Mouse (Mus musculus) liver, adult 2 months (tissue): ENCODE measurements around the gene Dnaja3. TPM values are rescaled to one million over a fixed set of nuclear protein-coding genes. Genes with fewer than 3 reads are reported as not detected.

Experiments
- DNase-seq: peaks from one replicate; pipeline ENCODE4 v3.0.0-alpha.2; 2011; ENCODE audit warnings: low read depth, low spot score; ENCODE audit errors: extremely low read depth
- H3K27ac ChIP-seq: fragments of 200-500 bp; replicated peaks from 2 replicates; pipeline ENCODE4 v1.5.1; 2012; ENCODE audit warnings: low read depth, mild to moderate bottlenecking, control low read depth, inconsistent platforms, low read length; ENCODE audit not compliant: insufficient read depth
- H3K27me3 ChIP-seq: fragments of 200-500 bp; 2 replicates; pipeline ENCODE4 v1.6.1; 2012; ENCODE audit warnings: mild to moderate bottlenecking, moderate library complexity, low read length, inconsistent platforms; ENCODE audit not compliant: control insufficient read depth, insufficient read depth
- H3K36me3 ChIP-seq: fragments of 200-500 bp; 2 replicates; pipeline ENCODE4 v1.6.1; 2012; ENCODE audit warnings: low read length, inconsistent platforms; ENCODE audit not compliant: control insufficient read depth, insufficient read depth
- H3K4me1 ChIP-seq: fragments of 200-500 bp; 2 replicates; pipeline ENCODE4 v1.6.1; 2011; ENCODE audit warnings: low read length; ENCODE audit not compliant: control insufficient read depth, insufficient read depth
- H3K4me3 ChIP-seq: fragments of 200-500 bp; 2 replicates; pipeline ENCODE4 v1.5.1; 2011; ENCODE audit warnings: low read depth, mild to moderate bottlenecking, control low read depth, low read length, moderate library complexity; ENCODE audit not compliant: insufficient read depth
- H3K79me2 ChIP-seq: fragments of 200-500 bp; 2 replicates; pipeline ENCODE4 v1.6.1; 2012; ENCODE audit warnings: inconsistent platforms, mild to moderate bottlenecking, low read length, moderate library complexity; ENCODE audit not compliant: control insufficient read depth, insufficient read depth
- H3K9ac ChIP-seq: fragments of 200-500 bp; 2 replicates; pipeline ENCODE4 v1.6.1; 2012; ENCODE audit warnings: low read depth, mild to moderate bottlenecking, control low read depth, inconsistent platforms, low read length
- CTCF ChIP-seq: fragments of 200-500 bp; IDR thresholded peaks from 2 replicates; pipeline ENCODE4 v1.5.1; 2011; ENCODE audit warnings: low read depth, low read length, control low read depth
- POLR2A ChIP-seq: fragments of 200-500 bp; IDR thresholded peaks from 2 replicates; pipeline ENCODE4 v1.6.1; 2011; ENCODE audit warnings: low read length, control low read depth; ENCODE audit not compliant: insufficient read depth; ENCODE audit errors: extremely low read depth
- WGBS: fragments of 180-500 bp; shearing (Covaris S2); methylation state at CpG from one replicate; pipeline ENCODE4 v1.1.7; 2018; 5-methylcytosine and 5-hydroxymethylcytosine counted together
- polyA plus RNA-seq: library from polyadenylated mRNA; depleted of rRNA; stranded (reverse); fragments of >200 nt; gene quantifications from 2 replicates; pipeline ENCODE4 v1.2.3, GENCODE M21; 2012
- total RNA-seq: library from RNA; depleted of rRNA; stranded (reverse); fragments of >200 nt; gene quantifications from 2 replicates; pipeline ENCODE4 v1.2.3, GENCODE M21; 2014

The Dnaja3 gene
- total and polyA plus RNA-seq, 2 experiments, result 37.7 to 76.3 TPM

GRCm38 (mm10) chr16:4595527-4595963 is 44.2 kb upstream of the Dnaja3 start:
- Histone ChIP-seq H3K27me3 (0 out of 2 replicates have a peak, but pooled peaks cover 5% of the 10 kb centered on the region), H3K4me3 (peak overlapping the region; percentile 37; the same call in 1 of the 2 replicates), H3K79me2 (no peaks in the 10 kb centered on the region), H3K4me1 (peaks cover 5% of the 10 kb centered on the region), H3K9ac (no peak overlapping the region), H3K36me3 (no peaks in the 10 kb centered on the region), H3K27ac (no peak overlapping the region)
- WGBS, result 82% methylated on average over 5 of the region's 5 CpGs
- DNase-seq, result no peak
- TF ChIP-seq POLR2A (no peak), CTCF (no peak)

DNA sequence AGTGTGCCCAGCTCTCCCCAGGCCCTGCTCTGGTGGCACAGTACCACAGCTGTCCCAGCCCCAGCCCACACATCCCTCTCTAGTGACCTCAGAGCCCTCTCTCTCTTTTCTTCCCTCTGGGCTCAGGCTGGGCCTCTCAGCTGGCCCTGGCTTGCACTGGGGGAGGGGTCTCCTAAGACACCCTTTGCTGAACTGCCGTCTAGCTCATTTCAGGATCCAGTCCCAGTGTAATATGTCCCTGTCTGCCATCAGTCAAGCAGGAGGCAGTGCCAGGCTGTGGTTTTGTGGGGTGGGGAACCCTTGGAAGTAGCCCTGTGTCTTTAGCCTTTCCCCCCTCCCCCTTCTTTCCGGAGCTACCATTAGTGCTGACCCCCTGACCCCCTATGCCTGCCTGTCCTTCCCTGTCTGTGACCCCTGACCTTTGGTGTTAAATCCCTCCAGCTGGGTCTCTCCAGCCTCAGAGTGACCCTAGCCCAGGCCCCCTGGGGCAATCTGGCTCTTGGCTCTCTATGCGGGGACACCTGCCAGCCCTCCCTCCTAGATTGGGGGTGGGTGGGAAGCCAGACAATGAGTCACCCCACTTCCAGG is 43.6 kb upstream of the Dnaja3 start:
- no peak for DNase-seq
- Histone ChIP-seq H3K27ac (no peak overlapping the region), H3K4me1 (peaks cover 5% of the 10 kb centered on the region), H3K36me3 (no peaks in the 10 kb centered on the region), H3K27me3 (0 out of 2 replicates have a peak, but pooled peaks cover 5% of the 10 kb centered on the region), H3K79me2 (no peaks in the 10 kb centered on the region), H3K4me3 (peak overlapping the region; percentile 37; the same call in 1 of the 2 replicates), H3K9ac (no peak overlapping the region)
- WGBS, result 61% methylated on average over 3 of the region's 3 CpGs
- TF ChIP-seq POLR2A (no peak), CTCF (no peak)

DNA sequence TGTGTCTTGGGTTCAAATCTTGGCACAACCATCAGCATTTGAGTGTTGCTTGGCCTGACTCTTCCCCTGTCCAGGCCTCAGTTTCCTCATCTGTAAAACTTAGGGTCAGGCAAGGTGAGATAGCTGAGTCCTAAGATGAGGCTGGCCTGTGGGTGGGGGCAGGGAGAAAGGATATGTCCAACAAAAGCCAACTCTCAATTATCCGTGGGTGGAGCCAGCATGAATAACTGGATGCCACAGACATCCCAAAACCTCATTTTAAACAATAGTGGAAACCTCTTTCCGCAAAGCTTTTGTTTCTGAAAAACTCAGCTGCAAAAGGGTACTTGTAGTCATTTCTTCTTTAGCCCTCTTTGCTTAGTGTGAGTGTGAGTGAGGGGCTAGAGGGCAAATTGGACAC is 43.0 kb upstream of the Dnaja3 start:
- peaks cover 5% of the 10 kb centered on the region for H3K4me1 ChIP-seq
- TF ChIP-seq POLR2A, result no peak
- TF ChIP-seq CTCF, result no peak
- H3K27ac ChIP-seq, result no peak overlapping the region
- 83% methylated on average over 2 of the region's 2 CpGs for WGBS
- DNase-seq, result no peak
- no peaks in the 10 kb centered on the region for H3K36me3 ChIP-seq
- no peak overlapping the region for H3K9ac ChIP-seq
- 0 out of 2 replicates have a peak, but pooled peaks cover 5% of the 10 kb centered on the region for H3K27me3 ChIP-seq
- no peak overlapping the region for H3K4me3 ChIP-seq
- H3K79me2 ChIP-seq, result no peaks in the 10 kb centered on the region

DNA sequence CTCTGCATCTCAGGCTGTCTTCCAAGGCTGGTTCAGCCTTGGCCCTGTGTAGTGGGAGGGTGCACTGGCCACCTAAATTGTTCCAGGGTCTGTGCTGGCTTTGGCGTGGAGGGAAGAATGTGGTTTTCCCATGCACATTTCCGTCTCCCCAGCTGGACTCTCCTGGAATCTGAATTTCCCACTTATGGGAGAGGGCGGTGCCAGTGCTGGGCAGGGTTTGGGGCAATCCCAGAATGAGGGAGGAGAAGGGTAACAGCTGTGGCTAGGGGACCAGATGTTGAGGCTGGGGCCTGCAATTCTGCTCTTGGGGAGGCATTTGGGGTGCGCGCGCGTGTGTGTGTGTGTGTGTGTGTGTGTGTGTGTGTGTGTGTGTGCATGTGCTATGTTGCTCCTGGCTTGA is 42.5 kb upstream of the Dnaja3 start:
- Histone ChIP-seq H3K27ac (no peak overlapping the region), H3K9ac (no peak overlapping the region), H3K4me3 (no peak overlapping the region), H3K4me1 (peaks cover 5% of the 10 kb centered on the region), H3K27me3 (0 out of 2 replicates have a peak, but pooled peaks cover 5% of the 10 kb centered on the region), H3K79me2 (no peaks in the 10 kb centered on the region), H3K36me3 (no peaks in the 10 kb centered on the region)
- TF ChIP-seq CTCF (no peak), POLR2A (no peak)
- 75% methylated on average over 7 of the region's 7 CpGs for WGBS
- no peak for DNase-seq

DNA sequence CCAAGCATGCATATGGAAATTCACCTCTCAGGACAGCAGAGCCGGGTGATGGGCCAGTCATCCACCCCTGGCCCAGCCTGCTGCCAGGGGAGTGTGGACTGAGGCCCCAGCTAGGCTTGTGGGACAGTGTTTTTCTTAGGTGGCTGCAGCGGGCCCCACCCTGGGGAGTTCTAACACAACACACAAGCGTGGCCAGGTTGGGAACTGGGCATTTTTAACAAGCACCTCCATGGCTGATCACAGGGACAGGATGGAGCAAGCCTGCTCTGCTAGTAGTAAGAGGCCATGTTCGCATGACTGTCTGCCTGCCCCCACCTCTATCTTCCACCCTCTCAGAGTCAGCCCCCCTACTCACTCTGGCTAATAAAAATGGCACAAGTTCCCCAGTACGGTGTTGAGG is 41.7 kb upstream of the Dnaja3 start:
- H3K27ac ChIP-seq, result no peak overlapping the region
- H3K4me3 ChIP-seq, result no peak overlapping the region
- H3K4me1 ChIP-seq, result peaks cover 5% of the 10 kb centered on the region
- TF ChIP-seq CTCF, result no peak
- no peak for TF ChIP-seq POLR2A
- 88% methylated on average over 5 of the region's 5 CpGs for WGBS
- H3K36me3 ChIP-seq, result no peaks in the 10 kb centered on the region
- 0 out of 2 replicates have a peak, but pooled peaks cover 5% of the 10 kb centered on the region for H3K27me3 ChIP-seq
- no peaks in the 10 kb centered on the region for H3K79me2 ChIP-seq
- no peak overlapping the region for H3K9ac ChIP-seq
- no peak for DNase-seq

GRCm38 (mm10) chr16:4598891-4599543 is 40.8 kb upstream of the Dnaja3 start:
- Histone ChIP-seq H3K36me3 (no peaks in the 10 kb centered on the region), H3K79me2 (no peaks in the 10 kb centered on the region), H3K9ac (no peak overlapping the region), H3K4me1 (no peaks in the 10 kb centered on the region), H3K27me3 (0 out of 2 replicates have a peak, but pooled peaks cover 3% of the 10 kb centered on the region), H3K27ac (no peak overlapping the region), H3K4me3 (no peak overlapping the region)
- WGBS, result 68% methylated on average over 6 of the region's 6 CpGs
- DNase-seq, result no peak
- TF ChIP-seq POLR2A, result no peak
- TF ChIP-seq CTCF, result no peak
